8 mouse cellular contexts compared by ENCODE assay signal in the genomic region with DNA sequence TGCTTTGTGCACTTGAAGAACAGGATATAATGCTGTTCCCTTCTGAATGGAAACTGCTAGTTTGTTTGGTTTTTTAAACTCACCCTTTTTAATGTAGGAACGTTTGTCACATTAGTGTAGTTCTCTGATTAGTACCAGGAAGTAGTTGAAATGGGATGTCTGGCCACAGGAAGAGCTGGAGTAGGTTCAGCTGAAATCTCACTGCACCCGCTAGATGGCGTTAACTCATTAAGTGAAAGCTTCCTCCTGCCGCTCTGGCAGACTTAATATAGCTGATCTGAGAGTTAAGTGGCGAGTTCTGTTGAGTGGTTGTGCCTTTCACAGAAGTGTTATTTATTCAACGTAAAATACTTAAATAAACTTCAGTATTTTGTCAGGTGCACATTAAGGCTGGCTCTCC.
DNase-seq lines count a peak whose midpoint lies in the region; ATAC-seq and TF ChIP-seq lines count a peak whose summit lies in the region.

No protein-coding gene starts in this region.

- no peaks in the 10 kb centered on the region for H3K4me1 ChIP-seq in heart, embryonic 11.5 days (ENCODE audit: control insufficient read depth, insufficient read depth, low read length)
- H3K4me1 ChIP-seq in forebrain, embryonic 14.5 days (ENCODE audit: control insufficient read depth, insufficient read depth, low read length), result peaks cover 3% of the 10 kb centered on the region
- peaks cover 3% of the 10 kb centered on the region; the same call in 1 of the 2 replicates for H3K4me1 ChIP-seq in hindbrain, embryonic 16.5 days (ENCODE audit: control insufficient read depth, insufficient read depth, low read depth, low read length)
- H3K4me1 ChIP-seq in midbrain, embryonic 12.5 days, result peaks cover 8% of the 10 kb centered on the region

- 5% methylated on average over 6 of the region's 6 CpGs for WGBS in heart, embryonic 11.5 days (ENCODE audit: insufficient replicate concordance)
- 5% methylated on average over 6 of the region's 6 CpGs for WGBS in forebrain, embryonic 14.5 days
- WGBS in hindbrain, embryonic 16.5 days, result 3% methylated on average over 6 of the region's 6 CpGs
- WGBS in midbrain, embryonic 12.5 days, result 5% methylated on average over 6 of the region's 6 CpGs

- no peaks in the 10 kb centered on the region for H3K36me3 ChIP-seq in heart, embryonic 11.5 days (ENCODE audit: control insufficient read depth, insufficient read depth, low read length)
- no peaks in the 10 kb centered on the region for H3K36me3 ChIP-seq in forebrain, embryonic 14.5 days (ENCODE audit: control insufficient read depth, insufficient read depth, low read length)
- no peaks in the 10 kb centered on the region for H3K36me3 ChIP-seq in hindbrain, embryonic 16.5 days (ENCODE audit: control insufficient read depth, insufficient read depth, low read length)
- H3K36me3 ChIP-seq in midbrain, embryonic 12.5 days, result no peaks in the 10 kb centered on the region

- no peak overlapping the region for H3K9ac ChIP-seq in heart, embryonic 11.5 days (ENCODE audit: low read depth, low read length)
- no peak overlapping the region for H3K9ac ChIP-seq in forebrain, embryonic 14.5 days (ENCODE audit: low read length)
- H3K9ac ChIP-seq in hindbrain, embryonic 16.5 days (ENCODE audit: low read depth, low read length), result no peak overlapping the region
- H3K9ac ChIP-seq in midbrain, embryonic 12.5 days (replicated peaks), result no peak overlapping the region

- H3K9me3 ChIP-seq in heart, embryonic 11.5 days (replicated peaks; ENCODE audit: control insufficient read depth, low read length), result no peaks in the 10 kb centered on the region
- H3K9me3 ChIP-seq in forebrain, embryonic 14.5 days (replicated peaks; ENCODE audit: control insufficient read depth, low read length), result no peaks in the 10 kb centered on the region
- H3K9me3 ChIP-seq in hindbrain, embryonic 16.5 days (ENCODE audit: control insufficient read depth, low read length), result no peaks in the 10 kb centered on the region
- no peaks in the 10 kb centered on the region for H3K9me3 ChIP-seq in midbrain, embryonic 12.5 days

- peak; percentile 87 for TF ChIP-seq CTCF in left cerebral cortex, adult 2 months (IDR thresholded peaks at IDR 0.05)

- no peak overlapping the region for H3K27ac ChIP-seq in heart, embryonic 11.5 days (ENCODE audit: low read depth, low read length)
- H3K27ac ChIP-seq in forebrain, embryonic 14.5 days (ENCODE audit: low read depth, low read length), result no peak overlapping the region
- no peak overlapping the region for H3K27ac ChIP-seq in hindbrain, embryonic 16.5 days (ENCODE audit: low read depth, low read length)
- no peak overlapping the region for H3K27ac ChIP-seq in left cerebral cortex, adult 2 months
- no peak overlapping the region for H3K27ac ChIP-seq in midbrain, embryonic 12.5 days (replicated peaks)

- DNase-seq in heart, adult 11 months, result peak; percentile 96
- peak; percentile 89 for DNase-seq in c-Kit-positive CD71-negative TER-119-negative erythroid progenitor cells, embryonic 14.5 days (ENCODE audit: low read depth)
- peak; percentile 95 for DNase-seq in forebrain, embryonic 14.5 days (ENCODE audit: low spot score)
- peak; percentile 74 for DNase-seq in left cerebral cortex, adult 2 months (ENCODE audit: extremely low spot score in 1 of 2, low spot score in 2 of 2)
- peak; percentile 29 to 79 for DNase-seq in spleen, postnatal 10 days (ENCODE audit: low spot score in 2 of 2)

- intact Hi-C loops in left cerebral cortex, adult 2 months (cut with DNase I), result loop anchor here (5.0 kb wide), 1 partner anchor 141 kb away; no protein-coding TSS in a partner anchor

- no peak for ATAC-seq in heart, embryonic 11.5 days (replicated peaks; ENCODE audit: insufficient number of reproducible peaks, low FRiP score, low TSS enrichment)
- peak; percentile 61; the same call in 1 of the 2 replicates for ATAC-seq in forebrain, embryonic 14.5 days
- peak; percentile 78; the same call in 1 of the 2 replicates for ATAC-seq in hindbrain, embryonic 16.5 days
- 0 out of 2 replicates have a peak, but pooled peaks have one; percentile 44 for ATAC-seq in midbrain, embryonic 12.5 days (ENCODE audit: low FRiP score, low read depth)

- no peak overlapping the region for H3K4me3 ChIP-seq in heart, embryonic 11.5 days (ENCODE audit: low read depth, low read length)
- H3K4me3 ChIP-seq in forebrain, embryonic 14.5 days (ENCODE audit: low read depth, low read length), result no peak overlapping the region
- H3K4me3 ChIP-seq in hindbrain, embryonic 16.5 days (ENCODE audit: low read length), result no peak overlapping the region
- H3K4me3 ChIP-seq in left cerebral cortex, adult 2 months, result no peak overlapping the region
- H3K4me3 ChIP-seq in midbrain, embryonic 12.5 days, result no peak overlapping the region

- H3K4me2 ChIP-seq in heart, embryonic 11.5 days, result no peak overlapping the region
- no peak overlapping the region for H3K4me2 ChIP-seq in forebrain, embryonic 14.5 days (ENCODE audit: low read length)
- H3K4me2 ChIP-seq in hindbrain, embryonic 16.5 days (ENCODE audit: low read length), result no peak overlapping the region
- H3K4me2 ChIP-seq in midbrain, embryonic 12.5 days (replicated peaks), result no peak overlapping the region

- H3K27me3 ChIP-seq in heart, embryonic 11.5 days (ENCODE audit: control insufficient read depth, insufficient read depth, low read length), result no peaks in the 10 kb centered on the region
- no peaks in the 10 kb centered on the region for H3K27me3 ChIP-seq in forebrain, embryonic 14.5 days (replicated peaks; ENCODE audit: control insufficient read depth, insufficient read depth, low read length)
- no peaks in the 10 kb centered on the region for H3K27me3 ChIP-seq in hindbrain, embryonic 16.5 days (replicated peaks; ENCODE audit: control insufficient read depth, insufficient read depth, low read length)
- H3K27me3 ChIP-seq in midbrain, embryonic 12.5 days, result no peaks in the 10 kb centered on the region
